9 mouse cellular contexts compared by ENCODE assay signal in genomic region chr15:9120081-9120480, GRCm38 (mm10). TPM values are rescaled to one million over a fixed set of nuclear protein-coding genes. Genes with fewer than 3 reads are reported as not detected.
DNase-seq lines count a peak whose midpoint lies in the region; ATAC-seq and TF ChIP-seq lines count a peak whose summit lies in the region.
"Had no signal": no experiment of that assay in that cellular context is flagged by ENCODE, and none has a peak within 500 bp of the region (broad histone marks: within the 10 kb centered on the region; RNA-seq: fewer than 3 reads in every experiment).

No protein-coding gene starts in this region.

- peak; percentile 65; the same call in 1 of the 2 replicates for ATAC-seq in hindbrain, embryonic 15.5 days (ENCODE audit: low FRiP score, low read depth)
- ATAC-seq in limb, embryonic 14.5 days (ENCODE audit: low FRiP score, low read depth): 0 out of 2 replicates have a peak, but pooled peaks have one; percentile 14
- ATAC-seq in midbrain, postnatal 0 days (ENCODE audit: low FRiP score): peak; percentile 42

- H3K4me1 ChIP-seq in embryonic facial prominence, embryonic 10.5 days: peaks cover 2% of the 10 kb centered on the region; the same call in 1 of the 2 replicates
- H3K4me1 ChIP-seq in hindbrain, embryonic 15.5 days (replicated peaks): no peaks in the 10 kb centered on the region
- no peaks in the 10 kb centered on the region for H3K4me1 ChIP-seq in limb, embryonic 14.5 days (ENCODE audit: control insufficient read depth, insufficient read depth, low read length)
- H3K4me1 ChIP-seq in midbrain, postnatal 0 days (ENCODE audit: insufficient read depth, low read length): no peaks in the 10 kb centered on the region

- peak; percentile 100 for TF ChIP-seq CTCF in midbrain, postnatal 0 days (IDR thresholded peaks at IDR 0.05)

- H3K4me3 ChIP-seq in embryonic facial prominence, embryonic 10.5 days: no peak overlapping the region
- no peak overlapping the region for H3K4me3 ChIP-seq in hindbrain, embryonic 15.5 days
- H3K4me3 ChIP-seq in limb, embryonic 14.5 days (replicated peaks; ENCODE audit: low read length): no peak overlapping the region
- H3K4me3 ChIP-seq in midbrain, postnatal 0 days (ENCODE audit: low read depth, low read length): no peak overlapping the region
- H3K4me3 ChIP-seq: megakaryocyte, embryonic 14.5 days had no signal

- H3K36me3 ChIP-seq in embryonic facial prominence, embryonic 10.5 days (replicated peaks): peaks cover 100% of the 10 kb centered on the region
- H3K36me3 ChIP-seq in hindbrain, embryonic 15.5 days: peaks cover 40% of the 10 kb centered on the region
- H3K36me3 ChIP-seq in limb, embryonic 14.5 days (ENCODE audit: control insufficient read depth, insufficient read depth, low read length): peaks cover 92% of the 10 kb centered on the region
- peaks cover 50% of the 10 kb centered on the region for H3K36me3 ChIP-seq in midbrain, postnatal 0 days (ENCODE audit: insufficient read depth, low read length)

- H3K27ac ChIP-seq in embryonic facial prominence, embryonic 10.5 days (replicated peaks): no peak overlapping the region
- H3K27ac ChIP-seq in hindbrain, embryonic 15.5 days (replicated peaks): no peak overlapping the region
- H3K27ac ChIP-seq in limb, embryonic 14.5 days (replicated peaks; ENCODE audit: low read depth, low read length): no peak overlapping the region
- H3K27ac ChIP-seq in midbrain, postnatal 0 days (ENCODE audit: low read depth, low read length): no peak overlapping the region

- H3K4me2 ChIP-seq in hindbrain, embryonic 15.5 days: no peak overlapping the region
- no peak overlapping the region for H3K4me2 ChIP-seq in limb, embryonic 14.5 days (replicated peaks; ENCODE audit: low read depth, low read length, severe bottlenecking)
- H3K4me2 ChIP-seq in midbrain, postnatal 0 days (ENCODE audit: low read depth, low read length, poor library complexity, severe bottlenecking): no peak overlapping the region

- peak; percentile 31 for DNase-seq in urinary bladder, postnatal 14 days (ENCODE audit: low spot score)
- DNase-seq in urinary bladder, postnatal 10 days (ENCODE audit: low spot score): no peak
- DNase-seq in adrenal gland, postnatal 14 days: peak; percentile 59
- peak; percentile 54 for DNase-seq in embryonic facial prominence, embryonic 10.5 days (ENCODE audit: low spot score)
- peak; percentile 51 for DNase-seq in limb, embryonic 14.5 days (ENCODE audit: low spot score)
- peak; percentile 58 for DNase-seq in midbrain, postnatal 0 days (ENCODE audit: low spot score)
- peak; percentile 49 for DNase-seq in yolk sac, embryonic 10.5 days (ENCODE audit: low spot score)

- 0 out of 2 replicates have a peak, but pooled peaks have one; percentile 19 for TF ChIP-seq POLR2A in limb, embryonic 14.5 days (IDR thresholded peaks at IDR 0.05; ENCODE audit: borderline replicate concordance, extremely low read depth, insufficient read depth, insufficient read length)

- no peak overlapping the region for H3K9ac ChIP-seq in hindbrain, embryonic 15.5 days
- H3K9ac ChIP-seq in limb, embryonic 14.5 days (ENCODE audit: low read depth, low read length, severe bottlenecking): no peak overlapping the region
- H3K9ac ChIP-seq in midbrain, postnatal 0 days (replicated peaks; ENCODE audit: low read length, poor library complexity, severe bottlenecking): no peak overlapping the region

- WGBS in embryonic facial prominence, embryonic 10.5 days: 98% methylated on average over 2 of the region's 2 CpGs
- 96% methylated on average over 2 of the region's 2 CpGs for WGBS in hindbrain, embryonic 15.5 days
- 87% methylated on average over 2 of the region's 2 CpGs for WGBS in limb, embryonic 14.5 days
- 78% methylated on average over 2 of the region's 2 CpGs for WGBS in midbrain, postnatal 0 days

- H3K27me3 ChIP-seq in embryonic facial prominence, embryonic 10.5 days (replicated peaks; ENCODE audit: low read depth, poor library complexity, severe bottlenecking): no peaks in the 10 kb centered on the region
- H3K27me3 ChIP-seq in hindbrain, embryonic 15.5 days: no peaks in the 10 kb centered on the region
- no peaks in the 10 kb centered on the region for H3K27me3 ChIP-seq in limb, embryonic 14.5 days (ENCODE audit: control insufficient read depth, insufficient read depth, low read length)
- H3K27me3 ChIP-seq in midbrain, postnatal 0 days (ENCODE audit: insufficient read depth, low read length): no peaks in the 10 kb centered on the region
- H3K27me3 ChIP-seq: megakaryocyte, embryonic 14.5 days had no signal

- no peaks in the 10 kb centered on the region for H3K9me3 ChIP-seq in embryonic facial prominence, embryonic 10.5 days
- H3K9me3 ChIP-seq in hindbrain, embryonic 15.5 days: no peaks in the 10 kb centered on the region
- no peaks in the 10 kb centered on the region for H3K9me3 ChIP-seq in limb, embryonic 14.5 days (ENCODE audit: control insufficient read depth, low read length)
- no peaks in the 10 kb centered on the region for H3K9me3 ChIP-seq in midbrain, postnatal 0 days (ENCODE audit: low read length)
- H3K9me3 ChIP-seq: megakaryocyte, embryonic 14.5 days had no signal

RNA-seq across cellular contexts. Expression of gene Lmbrd2, which starts 20.3 kb away (rescaled TPM):
- 19.9 and 25.4 TPM in 2 replicates for total RNA-seq in adrenal gland, postnatal 14 days (2021)
- 1.9 and 2.6 TPM in 2 replicates for polyA plus RNA-seq in embryonic facial prominence, embryonic 10.5 days (2016; fragmentation: Nextera tagmentation; extraction: Ambion mirVana)
- 3.5 TPM in 2 replicates for polyA plus RNA-seq in hindbrain, embryonic 15.5 days (2015; fragmentation: Nextera tagmentation; extraction: Ambion mirVana)
- 7.4 and 7.6 TPM in 2 replicates for polyA plus RNA-seq in limb, embryonic 14.5 days (2012; rRNA removed)
- 3.5 and 4.0 TPM in 2 replicates for polyA plus RNA-seq in limb, embryonic 14.5 days (2014; fragmentation: Nextera tagmentation; extraction: Ambion mirVana)
- 20.7 and 25.4 TPM in 2 replicates for total RNA-seq in midbrain, postnatal 0 days (2014; rRNA removed)
- 2.9 and 3.3 TPM in 2 replicates for polyA plus RNA-seq in midbrain, postnatal 0 days (2015; fragmentation: Nextera tagmentation; extraction: Ambion mirVana)

RNA-seq across cellular contexts. Expression of gene Skp2, which starts 35.1 kb away (rescaled TPM):
- 6.6 and 7.1 TPM in 2 replicates for total RNA-seq in adrenal gland, postnatal 14 days (2021)
- polyA plus RNA-seq in embryonic facial prominence, embryonic 10.5 days (2016; fragmentation: Nextera tagmentation; extraction: Ambion mirVana): 128 and 129 TPM in 2 replicates
- polyA plus RNA-seq in hindbrain, embryonic 15.5 days (2015; fragmentation: Nextera tagmentation; extraction: Ambion mirVana): 19.7 and 22.8 TPM in 2 replicates
- 45.4 and 46.5 TPM in 2 replicates for polyA plus RNA-seq in limb, embryonic 14.5 days (2012; rRNA removed)
- polyA plus RNA-seq in limb, embryonic 14.5 days (2014; fragmentation: Nextera tagmentation; extraction: Ambion mirVana): 80.7 and 91.7 TPM in 2 replicates
- total RNA-seq in midbrain, postnatal 0 days (2014; rRNA removed): 7.7 and 9.3 TPM in 2 replicates
- 7.8 and 7.9 TPM in 2 replicates for polyA plus RNA-seq in midbrain, postnatal 0 days (2015; fragmentation: Nextera tagmentation; extraction: Ambion mirVana)

RNA-seq across cellular contexts. Expression of gene Nadk2, which starts 49.0 kb away (rescaled TPM):
- 57.1 and 81.3 TPM in 2 replicates for total RNA-seq in adrenal gland, postnatal 14 days (2021)
- 35.2 and 36.1 TPM in 2 replicates for polyA plus RNA-seq in embryonic facial prominence, embryonic 10.5 days (2016; fragmentation: Nextera tagmentation; extraction: Ambion mirVana)
- polyA plus RNA-seq in hindbrain, embryonic 15.5 days (2015; fragmentation: Nextera tagmentation; extraction: Ambion mirVana): 26.5 and 26.7 TPM in 2 replicates
- polyA plus RNA-seq in limb, embryonic 14.5 days (2012; rRNA removed): 29.2 and 31.6 TPM in 2 replicates
- 26.7 and 28.2 TPM in 2 replicates for polyA plus RNA-seq in limb, embryonic 14.5 days (2014; fragmentation: Nextera tagmentation; extraction: Ambion mirVana)
- total RNA-seq in midbrain, postnatal 0 days (2014; rRNA removed): 33.7 and 34.3 TPM in 2 replicates
- 28.9 and 29.9 TPM in 2 replicates for polyA plus RNA-seq in midbrain, postnatal 0 days (2015; fragmentation: Nextera tagmentation; extraction: Ambion mirVana)

Comparison
In these comparisons a context has a peak if more than half of its experiments do, and no peak if none do; other contexts are left out.
1. ATAC-seq: peak in every context shown above with its lines; median percentile 65 in hindbrain, embryonic 15.5 days; 42 in midbrain, postnatal 0 days; 14 in limb, embryonic 14.5 days.